Mouse (Mus musculus) thymus, adult 2 months (tissue): ENCODE results near the gene Ell.

ENCODE experiments used
- CTCF ChIP-seq: fragments of 200-500 bp; IDR thresholded peaks from 2 replicates; pipeline ENCODE4 v1.5.1; 2012; ENCODE audit warnings: mild to moderate bottlenecking, control low read depth, low read length, moderate library complexity, borderline replicate concordance; ENCODE audit not compliant: control insufficient read depth, poor library complexity, insufficient read depth; ENCODE audit errors: extremely low read depth
- POLR2A ChIP-seq: fragments of 200-500 bp; IDR thresholded peaks from 2 replicates; pipeline ENCODE4 v1.6.1; 2012; ENCODE audit warnings: mild to moderate bottlenecking, low read length, control low read depth, moderate library complexity; ENCODE audit not compliant: control insufficient read depth, poor library complexity, insufficient read depth; ENCODE audit errors: extremely low read depth

- TF ChIP-seq POLR2A (no peak), CTCF (no peak)
Observed at GRCm38 (mm10) chr8:70529299-70529698, 10.0 kb upstream of the Ell start.
